Mouse (Mus musculus) stomach, embryonic 14.5 days (tissue): ENCODE results near the gene Etv2. TPM values are rescaled to one million over a fixed set of nuclear protein-coding genes. Genes with fewer than 3 reads are reported as not detected.

Experiments used
- ATAC-seq: fragments of 200-750 bp; cut with Nextera tagmentation; 2 replicates; pipeline ENCODE4 v1.8.0; 2017; ENCODE audit warnings: low read depth, moderate TSS enrichment; ENCODE audit not compliant: insufficient number of reproducible peaks, insufficient read depth, low FRiP score
- H3K27ac ChIP-seq: fragments of 300-500 bp; sonication (generic); 2 replicates; pipeline ENCODE4 v1.5.1; 2014; ENCODE audit warnings: mild to moderate bottlenecking, low read length, moderate library complexity, mixed read lengths
- H3K27me3 ChIP-seq: fragments of 300-500 bp; sonication (generic); 2 replicates; pipeline ENCODE4 v1.6.1; 2014; ENCODE audit warnings: low read length, control low read depth, mixed read lengths; ENCODE audit not compliant: control insufficient read depth, insufficient read depth
- H3K36me3 ChIP-seq: fragments of 300-500 bp; sonication (generic); 2 replicates; pipeline ENCODE4 v1.6.1; 2014; ENCODE audit warnings: mild to moderate bottlenecking, control low read depth, low read length, moderate library complexity, mixed read lengths; ENCODE audit not compliant: control insufficient read depth, insufficient read depth
- H3K4me1 ChIP-seq: fragments of 300-500 bp; sonication (generic); 2 replicates; pipeline ENCODE4 v1.6.1; 2014; ENCODE audit warnings: low read length, control low read depth, mixed read lengths; ENCODE audit not compliant: control insufficient read depth, insufficient read depth
- H3K4me2 ChIP-seq: fragments of 300-500 bp; sonication (generic); replicated peaks from 2 replicates; pipeline ENCODE4 v1.6.1; 2014; ENCODE audit warnings: low read depth, low read length, control low read depth
- H3K4me3 ChIP-seq: fragments of 300-500 bp; sonication (generic); 2 replicates; pipeline ENCODE4 v1.5.1; 2014; ENCODE audit warnings: low read depth, low read length, control low read depth
- H3K9ac ChIP-seq: fragments of 300-500 bp; sonication (generic); replicated peaks from 2 replicates; pipeline ENCODE4 v1.6.1; 2014; ENCODE audit warnings: low read depth, mild to moderate bottlenecking, control low read depth, low read length, moderate library complexity, mixed read lengths
- H3K9me3 ChIP-seq: fragments of 300-500 bp; sonication (generic); 2 replicates; pipeline ENCODE4 v1.6.1; 2016; ENCODE audit warnings: low read depth, low read length, control low read depth; ENCODE audit not compliant: control insufficient read depth
- WGBS: fragments of 180-500 bp; shearing (Covaris S2); extraction: QIAGEN DNeasy Blood & Tissue Kit; methylation state at CpG from one replicate; pipeline ENCODE4 v1.1.7; 2014; 5-methylcytosine and 5-hydroxymethylcytosine counted together
- polyA plus RNA-seq: library from polyadenylated mRNA; unstranded; fragments of >200 nt; fragmentation: Nextera tagmentation; extraction: Ambion mirVana; gene quantifications from 2 replicates; pipeline ENCODE4 v1.2.1, GENCODE M21; 2014

Gene Etv2
- polyA plus RNA-seq, 1 experiment from 2014 or later = not detected

GRCm38 (mm10) chr7:30649591-30650540, 14.2 kb upstream of the Etv2 start, which contains the start of gene Rbm42:
TSS of gene Rbm42 (minus strand) at chr7:30650317.
- Histone ChIP-seq H3K9me3 (no peaks in the 10 kb centered on the region), H3K36me3 (peaks cover 36% of the 10 kb centered on the region), H3K9ac (peak within 1 kb of the TSS; percentile 70), H3K4me3 (peak within 1 kb of the TSS; percentile 86), H3K27ac (no peak within 1 kb of the TSS), H3K4me1 (no peaks in the 10 kb centered on the region), H3K27me3 (no peaks in the 10 kb centered on the region), H3K4me2 (peak within 1 kb of the TSS; percentile 92)
- 1% methylated on average over 59 of the region's 59 CpGs for WGBS
- peak; percentile 99 for ATAC-seq

- no peak overlapping the region for H3K27ac ChIP-seq
- H3K9me3 ChIP-seq = no peaks in the 10 kb centered on the region
- no peak overlapping the region for H3K9ac ChIP-seq
- H3K4me2 ChIP-seq = no peak overlapping the region
- no peak for ATAC-seq
- WGBS = 16% methylated on average over 4 of the region's 4 CpGs
- no peaks in the 10 kb centered on the region for H3K4me1 ChIP-seq
- peaks cover 24% of the 10 kb centered on the region for H3K27me3 ChIP-seq
- peaks cover 36% of the 10 kb centered on the region for H3K36me3 ChIP-seq
- no peak overlapping the region for H3K4me3 ChIP-seq
Measured at GRCm38 (mm10) chr7:30639083-30639482, 3.4 kb upstream of the Etv2 start.

GRCm38 (mm10) chr7:30636395-30636794, 743 bp upstream of the Etv2 start:
- no peak overlapping the region for H3K4me2 ChIP-seq
- ATAC-seq = no peak
- no peak overlapping the region for H3K4me3 ChIP-seq
- no peak overlapping the region for H3K9ac ChIP-seq
- H3K27me3 ChIP-seq = peaks cover 35% of the 10 kb centered on the region
- H3K9me3 ChIP-seq = no peaks in the 10 kb centered on the region
- no peak overlapping the region for H3K27ac ChIP-seq
- H3K36me3 ChIP-seq = peaks cover 12% of the 10 kb centered on the region
- H3K4me1 ChIP-seq = no peaks in the 10 kb centered on the region
- 23% methylated on average over 11 of the region's 11 CpGs for WGBS

- ATAC-seq = peak; percentile 51; the same call in 1 of the 2 replicates
- H3K4me3 ChIP-seq = peak overlapping the region; percentile 9; the same call in 1 of the 2 replicates
- H3K4me1 ChIP-seq = no peaks in the 10 kb centered on the region
- H3K36me3 ChIP-seq = no peaks in the 10 kb centered on the region
- no peak overlapping the region for H3K27ac ChIP-seq
- WGBS = 3% methylated on average over 20 of the region's 20 CpGs
- H3K4me2 ChIP-seq = peak overlapping the region; percentile 33
- H3K9me3 ChIP-seq = no peaks in the 10 kb centered on the region
- no peak overlapping the region; the same call in 1 of the 2 replicates for H3K9ac ChIP-seq
- peaks cover 35% of the 10 kb centered on the region for H3K27me3 ChIP-seq
Measured at GRCm38 (mm10) chr7:30634621-30635020, 1.0 kb downstream of the Etv2 start.

GRCm38 (mm10) chr7:30633762-30634412, 1.8 kb downstream of the Etv2 start:
- H3K27ac ChIP-seq = no peak overlapping the region
- no peaks in the 10 kb centered on the region for H3K4me1 ChIP-seq
- no peak overlapping the region for H3K9ac ChIP-seq
- ATAC-seq = no peak
- H3K4me2 ChIP-seq = no peak overlapping the region
- H3K27me3 ChIP-seq = peaks cover 35% of the 10 kb centered on the region
- no peaks in the 10 kb centered on the region for H3K9me3 ChIP-seq
- H3K36me3 ChIP-seq = no peaks in the 10 kb centered on the region
- 6% methylated on average over 27 of the region's 27 CpGs for WGBS
- H3K4me3 ChIP-seq = no peak overlapping the region

GRCm38 (mm10) chr7:30629013-30629412, 6.6 kb downstream of the Etv2 start:
- no peak overlapping the region for H3K9ac ChIP-seq
- H3K4me2 ChIP-seq = no peak overlapping the region
- H3K27ac ChIP-seq = no peak overlapping the region
- H3K9me3 ChIP-seq = no peaks in the 10 kb centered on the region
- H3K36me3 ChIP-seq = peaks cover 3% of the 10 kb centered on the region; the same call in 1 of the 2 replicates
- peaks cover 6% of the 10 kb centered on the region; the same call in 1 of the 2 replicates for H3K4me1 ChIP-seq
- no peak overlapping the region for H3K4me3 ChIP-seq
- peaks cover 10% of the 10 kb centered on the region for H3K27me3 ChIP-seq
- no peak for ATAC-seq

- Histone ChIP-seq H3K27ac (no peak overlapping the region), H3K4me2 (no peak overlapping the region), H3K9ac (no peak overlapping the region), H3K36me3 (peaks cover 25% of the 10 kb centered on the region), H3K9me3 (no peaks in the 10 kb centered on the region), H3K4me1 (peaks cover 6% of the 10 kb centered on the region; the same call in 1 of the 2 replicates), H3K27me3 (no peaks in the 10 kb centered on the region), H3K4me3 (no peak overlapping the region)
- ATAC-seq = no peak
- 83% methylated on average over 5 of the region's 5 CpGs for WGBS
Measured at GRCm38 (mm10) chr7:30626647-30627046, 9.0 kb downstream of the Etv2 start.

- H3K27me3 ChIP-seq = no peaks in the 10 kb centered on the region
- ATAC-seq = peak; percentile 95
- H3K4me1 ChIP-seq = peaks cover 6% of the 10 kb centered on the region; the same call in 1 of the 2 replicates
- H3K4me3 ChIP-seq = peak within 1 kb of the TSS; percentile 88
- 2% methylated on average over 44 of the region's 44 CpGs for WGBS
- peak within 1 kb of the TSS; percentile 82 for H3K9ac ChIP-seq
- H3K9me3 ChIP-seq = no peaks in the 10 kb centered on the region
- H3K36me3 ChIP-seq = peaks cover 25% of the 10 kb centered on the region
- H3K27ac ChIP-seq = no peak within 1 kb of the TSS
- H3K4me2 ChIP-seq = peak within 1 kb of the TSS; percentile 73
Measured at GRCm38 (mm10) chr7:30625530-30626384, 9.9 kb downstream of the Etv2 start, which contains the start of gene Cox6b1. TSS of gene Cox6b1 (minus strand) at chr7:30626151.
